Mouse (Mus musculus): ENCODE results near the gene 1700016C15Rik.
A peak's percentile ranks its signal among the peaks of the same experiment; 100 is the strongest.

The 1700016C15Rik gene

GRCm38 (mm10) chr1:177796193-177796939 lies 66.8 kb downstream of the 1700016C15Rik start, which contains the start of gene Adss:
TSS of gene Adss (minus strand) at chr1:177796511.
- peak; percentile 99 for DNase-seq (ENCODE audit: low read depth in 2 of 2, low spot score in 2 of 2)

DNA sequence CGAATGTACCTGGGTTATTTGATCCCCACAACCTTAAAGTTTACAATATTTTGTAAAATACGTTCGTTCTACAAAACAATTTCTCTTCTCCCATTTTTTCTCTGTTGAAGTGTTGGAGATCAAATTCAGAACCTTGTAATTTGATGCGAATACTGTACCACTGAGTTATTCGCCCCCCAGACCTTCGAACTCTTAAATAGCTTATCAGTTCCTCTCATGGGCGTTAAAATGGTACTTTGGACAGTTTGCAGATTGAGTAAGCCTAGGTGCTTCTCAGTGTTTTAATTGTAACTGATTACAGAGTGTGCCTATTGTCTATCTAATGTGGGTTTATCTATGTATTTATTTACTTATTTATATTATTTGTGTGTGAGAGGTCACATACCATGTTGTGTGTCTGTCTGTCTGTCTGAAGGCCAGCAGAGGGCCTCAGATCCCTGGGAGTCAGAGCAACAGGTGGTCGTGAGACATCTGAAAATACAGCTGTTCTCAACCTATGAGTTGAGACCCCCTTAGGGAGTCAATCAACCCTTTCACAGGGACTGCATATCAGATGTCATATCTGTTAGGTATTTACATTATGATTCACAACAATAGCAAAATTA lies 67.6 kb downstream of the 1700016C15Rik start:
- DNase-seq (ENCODE audit: low read depth in 2 of 2, low spot score in 2 of 2): no peak
